Mouse (Mus musculus) olfactory bulb, adult 2 months (tissue): ENCODE data around the gene Rps4x. TPM values are rescaled to one million over a fixed set of nuclear protein-coding genes. Genes with fewer than 3 reads are reported as not detected.
"Not testable (repeated sequence)": the region's sequence is repeated elsewhere in the genome, so short reads cannot be mapped to it uniquely, and the experiment has no call there.

Experiments
- H3K27ac ChIP-seq: fragments of 200-500 bp; 2 replicates; pipeline ENCODE4 v1.5.1; 2012; ENCODE audit warnings: low read depth, low read length; ENCODE audit not compliant: insufficient read depth
- H3K4me1 ChIP-seq: fragments of 200-500 bp; 2 replicates; pipeline ENCODE4 v1.6.1; 2012; ENCODE audit warnings: low read length; ENCODE audit not compliant: control insufficient read depth, insufficient read depth
- H3K4me3 ChIP-seq: fragments of 200-500 bp; 2 replicates; pipeline ENCODE4 v1.5.1; 2012; ENCODE audit warnings: mild to moderate bottlenecking, low read depth, low read length, moderate library complexity; ENCODE audit not compliant: insufficient read depth
- CTCF ChIP-seq: fragments of 200-500 bp; IDR thresholded peaks from 2 replicates; pipeline ENCODE4 v1.5.1; 2012; ENCODE audit warnings: low read depth, mild to moderate bottlenecking, low read length, moderate library complexity; ENCODE audit not compliant: insufficient read depth
- POLR2A ChIP-seq: fragments of 200-500 bp; IDR thresholded peaks from 2 replicates; pipeline ENCODE4 v1.6.1; 2012; ENCODE audit warnings: mild to moderate bottlenecking, low read depth, low read length, moderate library complexity; ENCODE audit not compliant: insufficient read depth
- WGBS: fragments of 180-500 bp; shearing (Covaris S2); methylation state at CpG from one replicate; pipeline ENCODE4 v1.1.7; 2018; 5-methylcytosine and 5-hydroxymethylcytosine counted together
- polyA plus RNA-seq: library from polyadenylated mRNA; stranded (reverse); fragments of >200 nt; gene quantifications from 2 replicates; pipeline ENCODE4 v1.2.4, GENCODE M21; 2012; ENCODE audit warnings: low replicate concordance; ENCODE audit not compliant: missing spikeins, insufficient read depth, insufficient read length

Gene Rps4x
- 746 TPM in 1 of 2 replicates, not detected in the other for polyA plus RNA-seq

DNA sequence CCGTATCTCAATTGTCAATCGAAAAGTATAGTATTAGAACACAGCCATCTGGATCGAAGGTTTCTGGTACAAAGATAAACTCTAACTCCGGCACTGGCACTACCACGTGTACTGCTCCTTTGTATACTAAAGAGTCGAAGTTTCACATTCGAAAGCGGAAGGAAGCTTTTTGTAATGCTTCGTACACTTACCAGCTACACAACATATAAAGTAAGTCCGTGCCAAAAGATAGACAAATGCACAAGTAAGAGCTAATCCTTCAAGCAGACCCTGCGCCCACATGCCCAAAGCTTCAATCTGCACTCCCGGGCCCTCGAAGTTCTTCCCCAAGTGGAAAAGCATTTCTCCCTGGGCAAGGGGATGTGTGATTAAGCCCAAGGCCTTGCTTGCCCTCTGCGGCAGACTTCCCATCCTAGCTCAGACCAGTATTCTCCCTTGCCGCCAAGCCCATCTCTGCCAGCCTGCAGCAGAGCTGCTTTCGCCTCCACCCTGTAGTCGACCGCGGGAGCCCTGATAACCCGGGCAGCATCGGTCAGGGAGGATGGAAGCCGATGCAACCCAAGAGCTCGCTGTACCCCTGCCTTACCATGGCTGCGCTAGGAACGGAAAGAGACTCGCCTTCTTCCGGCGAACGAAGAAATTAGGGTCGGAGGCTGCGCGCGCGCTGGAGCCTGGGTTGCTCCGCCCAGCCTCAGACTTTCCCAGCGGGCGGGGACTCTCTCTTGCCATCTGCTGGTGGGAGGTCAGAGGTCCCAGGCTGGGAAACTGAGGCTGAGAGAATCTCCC, at the start of gene Rps4x:
TSS of gene Rps4x (minus strand) at position 683 of the 786 bp plus-strand sequence.
- 15% methylated on average over 37 of the region's 37 CpGs for WGBS
- peak within 1 kb of the TSS; percentile 81 for H3K4me3 ChIP-seq
- TF ChIP-seq CTCF (no peak; the same call in none of the 2 replicates), POLR2A (peak; percentile 75)
- peak within 1 kb of the TSS; percentile 84 for H3K27ac ChIP-seq
- H3K4me1 ChIP-seq: no peaks in the 10 kb centered on the region

- no peak for TF ChIP-seq CTCF
- no peak for TF ChIP-seq POLR2A
- 21% methylated on average over 1 of the region's 1 CpGs for WGBS
- Histone ChIP-seq H3K4me3 (no peak overlapping the region), H3K4me1 (no peaks in the 10 kb centered on the region), H3K27ac (no peak overlapping the region)
Observed at GRCm38 (mm10) chrX:102219126-102219525, 29.9 kb upstream of the Rps4x start.

DNA sequence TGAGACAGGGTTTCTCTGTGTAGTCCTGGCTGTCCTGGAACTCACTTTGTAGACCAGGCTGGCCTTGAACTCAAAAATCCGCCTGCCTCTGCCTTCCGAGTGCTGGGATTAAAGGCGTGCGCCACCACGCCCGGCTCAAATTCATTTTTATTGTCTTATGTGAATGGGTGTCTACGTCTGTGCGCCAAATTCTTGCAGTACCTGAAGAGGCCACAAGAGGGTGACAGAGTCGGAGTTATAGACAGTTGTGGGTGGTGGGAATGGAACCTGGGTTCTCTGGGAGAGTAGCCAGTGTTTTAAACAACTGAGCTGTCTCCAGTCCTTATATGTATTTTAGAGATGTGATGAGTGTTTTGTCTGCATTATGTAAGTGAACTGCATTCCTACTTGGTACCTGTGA, 26.2 kb upstream of the Rps4x start:
- not testable (repeated sequence) for H3K27ac ChIP-seq, H3K4me1 ChIP-seq, H3K4me3 ChIP-seq
- WGBS: 48% methylated on average over 9 of the region's 9 CpGs

- Histone ChIP-seq H3K4me3 (no peak overlapping the region), H3K27ac (no peak overlapping the region), H3K4me1 (no peaks in the 10 kb centered on the region)
- TF ChIP-seq CTCF (no peak), POLR2A (no peak)
- 76% methylated on average over 1 of the region's 1 CpGs for WGBS
Observed at GRCm38 (mm10) chrX:102190840-102191239, 1.6 kb upstream of the Rps4x start.

DNA sequence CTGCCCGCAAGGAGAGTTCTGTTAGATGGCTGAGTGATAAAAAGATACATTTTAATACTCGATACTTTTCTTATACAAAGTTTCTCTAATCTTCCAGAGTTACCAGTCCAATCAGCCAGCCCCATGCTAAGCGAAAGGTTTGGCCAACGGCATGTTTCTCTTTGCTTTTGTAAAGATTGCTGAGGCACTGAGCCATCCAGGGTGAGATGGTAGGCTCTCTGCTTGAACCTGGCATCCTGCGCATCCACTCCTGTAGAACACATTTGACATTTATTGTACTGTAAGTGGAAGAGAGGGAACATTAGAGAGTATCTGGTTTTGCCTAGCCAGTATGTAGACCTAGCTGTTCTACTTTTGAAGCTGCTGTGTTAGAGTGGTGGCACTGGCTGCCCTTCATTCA, 387 bp upstream of the Rps4x start:
- WGBS: 47% methylated on average over 5 of the region's 5 CpGs
- H3K27ac ChIP-seq: no peak overlapping the region
- no peaks in the 10 kb centered on the region for H3K4me1 ChIP-seq
- TF ChIP-seq CTCF (no peak), POLR2A (no peak)
- no peak overlapping the region for H3K4me3 ChIP-seq

DNA sequence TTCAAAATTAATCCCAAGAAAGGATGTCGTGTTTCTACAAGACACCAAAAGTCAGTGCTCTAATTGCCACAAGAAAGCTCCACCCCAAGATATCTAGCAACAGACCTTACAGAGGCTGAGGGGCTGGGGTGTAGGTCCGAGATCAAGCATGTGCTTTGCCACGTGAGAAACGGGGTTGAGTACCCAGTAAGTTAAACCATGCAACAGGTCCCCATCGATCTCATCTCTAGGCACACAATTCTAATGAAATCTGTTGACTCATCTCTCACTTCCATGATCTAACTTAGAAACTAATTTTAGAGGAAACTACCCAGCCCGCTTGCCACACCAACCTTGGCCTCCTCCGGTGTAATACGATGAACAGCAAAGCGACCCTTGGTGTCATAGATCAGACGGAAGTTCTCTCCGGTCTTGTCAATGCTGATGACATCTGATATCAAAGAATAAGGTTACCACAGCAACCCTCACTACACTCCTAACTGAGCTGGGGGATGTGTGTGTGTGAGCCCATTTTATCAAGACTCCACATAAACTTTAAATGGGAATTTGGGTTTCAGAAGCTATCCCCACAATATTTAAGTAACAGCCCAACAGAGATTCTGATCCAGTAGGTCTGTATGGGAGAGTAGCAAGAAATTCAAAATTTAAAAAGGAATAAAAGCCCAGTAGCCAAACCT, 2.0 kb downstream of the Rps4x start:
- Histone ChIP-seq H3K4me3 (no peak overlapping the region), H3K27ac (no peak overlapping the region), H3K4me1 (no peaks in the 10 kb centered on the region)
- no peak for TF ChIP-seq CTCF
- no peak for TF ChIP-seq POLR2A
- WGBS: 34% methylated on average over 11 of the region's 11 CpGs

DNA sequence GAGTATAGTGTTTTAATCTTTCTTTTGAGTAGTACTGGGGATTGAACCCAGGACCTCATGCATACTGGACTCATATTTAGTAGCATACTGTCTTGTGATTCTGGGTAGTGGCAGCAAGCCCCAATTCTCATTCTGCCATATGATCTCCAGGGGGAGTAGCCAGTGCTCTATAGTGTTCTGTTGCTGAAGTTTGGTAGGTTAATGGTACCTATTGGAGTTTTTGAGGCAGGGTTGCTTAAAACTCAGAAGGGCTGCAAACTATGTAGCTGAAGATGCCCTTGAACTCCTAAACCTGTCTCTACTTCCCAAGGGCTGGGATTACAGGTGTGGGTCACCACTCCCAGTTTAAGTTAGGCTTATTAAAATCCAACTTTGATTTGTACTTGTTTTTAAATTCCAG, 6.6 kb downstream of the Rps4x start:
- Histone ChIP-seq H3K4me3 (no peak overlapping the region), H3K4me1 (no peaks in the 10 kb centered on the region)
- TF ChIP-seq CTCF: no peak
- TF ChIP-seq POLR2A: no peak

DNA sequence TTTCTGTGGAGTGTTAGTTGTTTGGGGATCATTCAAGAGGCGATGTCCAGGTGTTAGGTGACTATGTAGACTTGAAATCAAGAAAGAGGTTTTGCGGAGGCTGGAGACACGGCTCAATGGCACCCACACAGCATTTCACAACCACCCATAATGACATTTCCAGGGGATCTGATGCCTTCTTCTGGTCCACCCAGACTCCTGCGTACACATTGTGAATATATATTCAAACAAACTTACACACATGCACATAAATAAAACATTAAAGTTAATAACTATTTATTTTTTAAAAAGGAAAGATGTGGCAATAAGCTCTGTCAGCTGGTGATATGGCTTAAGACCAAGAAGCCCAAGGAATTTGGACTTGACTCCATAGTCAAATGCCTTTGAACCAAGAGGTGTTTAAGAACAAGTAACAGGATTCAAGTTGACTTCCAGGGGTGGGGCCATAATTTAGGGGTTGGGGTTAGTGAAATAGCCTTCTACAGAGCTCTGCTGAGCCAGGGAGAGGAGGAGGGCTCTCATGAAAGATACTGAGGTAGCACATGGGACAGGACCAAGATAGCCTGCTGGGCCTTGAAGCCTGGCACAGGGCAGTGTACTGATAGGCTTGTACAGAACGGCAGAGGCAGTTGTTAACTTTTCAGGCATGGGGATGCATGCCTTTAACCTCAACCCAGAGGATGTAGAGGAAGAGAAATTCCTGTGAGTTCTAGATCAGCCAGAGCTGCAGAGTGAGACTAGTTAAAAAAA, 13.5 kb downstream of the Rps4x start:
- no peak overlapping the region for H3K27ac ChIP-seq
- no peak overlapping the region for H3K4me3 ChIP-seq
- 89% methylated on average over 5 of the region's 5 CpGs for WGBS
- H3K4me1 ChIP-seq: no peaks in the 10 kb centered on the region
- TF ChIP-seq POLR2A (no peak), CTCF (no peak)

More for the DNA sequence above, 6.6 kb downstream of the Rps4x start:
- no peak overlapping the region for H3K27ac ChIP-seq

DNA sequence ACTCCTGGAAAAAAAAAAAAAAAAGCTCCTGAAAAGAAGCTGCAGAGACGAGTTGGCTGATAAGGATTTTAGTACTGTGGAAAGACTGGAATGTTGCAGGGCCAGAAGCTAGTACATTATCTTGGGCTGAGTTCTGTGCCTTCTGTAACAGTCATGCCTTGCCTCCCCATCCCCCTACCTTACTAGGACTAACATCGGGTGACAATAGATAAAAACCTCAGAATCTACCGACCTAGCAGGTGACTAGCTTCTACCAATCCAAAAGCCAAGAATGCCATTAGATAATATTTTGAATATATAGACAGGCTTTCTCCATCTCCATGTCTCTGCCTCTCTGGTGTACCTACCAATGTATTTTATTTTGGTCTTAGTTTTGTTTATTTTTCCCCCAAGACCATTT, 18.3 kb downstream of the Rps4x start:
- no peak overlapping the region for H3K4me3 ChIP-seq
- TF ChIP-seq CTCF (no peak), POLR2A (no peak)
- WGBS: 63% methylated on average over 3 of the region's 3 CpGs

More for the DNA sequence above, 18.3 kb downstream of the Rps4x start:
- Histone ChIP-seq H3K27ac (no peak overlapping the region), H3K4me1 (peaks cover 9% of the 10 kb centered on the region)
